Mouse (Mus musculus): Measurements from ENCODE around the gene Fabp2. TPM values are rescaled to one million over a fixed set of nuclear protein-coding genes. Genes with fewer than 3 reads are reported as not detected.

Fabp2 gene
- not detected in 2 replicates for total RNA-seq (2014; fragmentation: Nextera tagmentation)
- not detected in 2 replicates for total RNA-seq (2017)

DNA sequence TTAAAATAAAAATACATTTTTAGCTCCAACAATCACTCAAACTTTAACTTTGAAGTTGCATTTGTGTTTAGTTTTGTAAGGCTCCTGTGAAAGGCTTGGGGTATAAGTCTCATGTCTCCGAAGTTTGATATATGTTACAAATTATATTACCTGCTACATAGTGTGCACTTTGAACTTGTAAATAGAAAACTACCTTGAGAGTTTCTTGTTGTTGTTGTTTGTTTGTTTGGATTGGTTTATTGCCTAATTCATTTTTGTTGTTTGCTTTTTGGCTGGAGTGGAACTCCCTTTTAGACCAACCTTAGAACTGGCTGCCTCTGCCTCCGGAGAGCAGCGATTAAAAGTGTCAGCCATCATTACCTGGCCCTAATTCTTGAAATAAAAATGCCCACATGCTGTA, at the start of gene Fabp2:
Gene Fabp2 (plus strand): TSS at position 301 of the 400 bp plus-strand sequence.
- no peak for ATAC-seq (replicated peaks; ENCODE audit: low FRiP score, low TSS enrichment, poor library complexity, severe bottlenecking)

GRCm38 (mm10) chr3:122848410-122849034, 46.4 kb upstream of the Fabp2 start:
- ATAC-seq (replicated peaks; ENCODE audit: low FRiP score, low TSS enrichment, poor library complexity, severe bottlenecking) = no peak

DNA sequence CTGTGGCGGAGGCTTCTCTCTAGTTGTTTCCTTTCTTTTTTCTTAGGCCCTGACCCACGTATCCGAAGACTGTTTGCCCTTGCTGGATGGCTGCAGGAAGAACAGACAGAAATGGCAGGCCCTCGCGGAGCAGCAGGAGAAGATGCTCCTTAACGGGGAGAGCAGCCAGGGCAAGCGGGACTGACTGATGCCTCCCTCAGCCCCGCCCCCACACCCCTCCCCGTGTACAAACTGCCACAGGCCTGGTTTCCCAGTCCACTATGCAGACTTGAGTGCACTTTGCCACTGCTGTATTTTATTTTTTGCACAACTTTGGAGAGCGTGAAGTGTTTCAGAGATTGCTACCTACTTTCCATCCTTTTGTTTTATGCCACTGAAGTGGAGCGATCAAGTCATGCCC, 39.7 kb upstream of the Fabp2 start:
- no peak for ATAC-seq (replicated peaks; ENCODE audit: low FRiP score, low TSS enrichment, poor library complexity, severe bottlenecking)

- no peak for ATAC-seq (replicated peaks; ENCODE audit: low FRiP score, low TSS enrichment, poor library complexity, severe bottlenecking)
Measured at GRCm38 (mm10) chr3:122859829-122860228, 35.0 kb upstream of the Fabp2 start.

DNA sequence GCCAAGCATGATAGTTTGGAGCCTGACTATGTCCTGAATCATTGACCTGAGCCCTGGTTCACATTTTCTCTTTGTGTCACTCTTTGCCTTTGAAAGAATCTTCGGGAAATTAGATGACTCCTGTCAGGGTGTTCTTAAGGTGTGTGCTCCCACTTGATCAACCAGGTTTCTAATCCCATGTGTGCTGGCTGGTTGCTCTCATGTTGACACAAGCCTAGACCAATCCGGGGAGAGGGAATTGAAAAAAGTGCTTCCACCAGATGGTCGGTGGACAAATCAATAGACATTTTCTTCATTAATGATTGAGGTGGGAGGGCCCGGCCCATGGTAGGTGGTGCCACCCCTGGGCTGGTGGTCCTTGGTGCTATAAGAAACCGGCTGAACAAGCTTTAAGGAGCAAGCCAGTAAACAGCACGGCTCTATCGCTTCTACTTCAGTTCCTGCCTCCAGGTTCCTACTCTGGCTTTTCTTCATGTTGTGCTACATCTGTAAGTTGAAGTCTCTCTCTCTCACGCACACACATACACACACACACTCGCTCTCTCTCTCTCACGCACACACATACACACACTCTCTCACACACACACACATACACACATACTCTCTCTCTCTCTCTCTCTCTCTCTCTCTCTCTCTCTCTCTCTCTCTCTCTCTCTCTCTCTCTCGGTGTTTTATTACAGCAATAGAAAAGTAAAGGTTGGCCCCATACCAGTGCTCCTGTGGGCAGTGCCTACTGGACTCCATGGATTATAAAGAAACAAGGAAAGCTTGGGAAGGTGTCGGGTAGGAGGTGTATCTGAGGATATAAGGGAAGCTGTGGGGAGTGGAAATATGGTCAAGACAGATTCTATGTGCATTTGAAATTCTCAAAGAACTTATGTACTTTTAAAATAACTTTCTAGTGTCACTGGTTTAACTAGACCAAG, 34.0 kb upstream of the Fabp2 start:
- no peak for ATAC-seq (replicated peaks; ENCODE audit: low FRiP score, low TSS enrichment, poor library complexity, severe bottlenecking)

DNA sequence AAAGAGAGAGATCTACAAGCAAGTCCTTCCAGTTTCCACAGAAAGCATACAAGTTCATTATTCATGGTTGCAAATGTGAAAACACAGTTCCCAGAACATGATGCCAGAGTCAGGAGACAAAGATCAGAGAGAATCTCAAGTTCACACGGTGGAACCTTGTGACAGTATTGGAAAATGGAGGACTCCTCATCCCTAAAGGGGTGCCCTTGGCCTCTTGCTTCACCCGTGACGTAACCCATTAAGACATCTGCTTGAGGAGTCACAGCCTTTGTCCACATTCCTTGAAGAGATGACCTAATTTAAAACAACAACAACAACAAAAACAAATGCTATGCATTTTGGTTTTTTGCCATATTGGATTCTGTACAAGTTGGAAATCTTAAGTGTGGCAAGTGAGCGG, 29.8 kb upstream of the Fabp2 start:
- ATAC-seq (replicated peaks; ENCODE audit: low FRiP score, low TSS enrichment, poor library complexity, severe bottlenecking) = no peak

GRCm38 (mm10) chr3:122868270-122868669, 26.6 kb upstream of the Fabp2 start:
- ATAC-seq (replicated peaks; ENCODE audit: low FRiP score, low TSS enrichment, poor library complexity, severe bottlenecking) = no peak

DNA sequence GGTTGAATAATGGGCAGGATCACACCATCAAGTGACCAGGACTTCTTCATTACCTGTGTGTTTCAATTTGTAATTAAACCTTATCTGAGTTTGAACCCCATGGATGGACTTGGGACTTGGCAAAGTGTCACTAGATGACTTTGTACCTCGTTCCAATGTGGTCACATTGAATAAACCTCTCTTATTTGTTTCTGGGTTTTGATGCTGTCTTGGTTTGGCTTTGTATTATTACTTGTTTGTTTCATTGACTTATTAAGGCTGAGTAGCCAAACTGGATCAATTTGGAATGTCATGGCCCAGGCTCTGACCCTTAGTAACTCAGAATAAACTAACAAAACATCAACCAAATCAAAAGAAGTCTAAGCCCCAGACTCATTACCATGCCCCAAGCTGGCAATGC, 23.3 kb upstream of the Fabp2 start:
- ATAC-seq (replicated peaks; ENCODE audit: low FRiP score, low TSS enrichment, poor library complexity, severe bottlenecking) = no peak

DNA sequence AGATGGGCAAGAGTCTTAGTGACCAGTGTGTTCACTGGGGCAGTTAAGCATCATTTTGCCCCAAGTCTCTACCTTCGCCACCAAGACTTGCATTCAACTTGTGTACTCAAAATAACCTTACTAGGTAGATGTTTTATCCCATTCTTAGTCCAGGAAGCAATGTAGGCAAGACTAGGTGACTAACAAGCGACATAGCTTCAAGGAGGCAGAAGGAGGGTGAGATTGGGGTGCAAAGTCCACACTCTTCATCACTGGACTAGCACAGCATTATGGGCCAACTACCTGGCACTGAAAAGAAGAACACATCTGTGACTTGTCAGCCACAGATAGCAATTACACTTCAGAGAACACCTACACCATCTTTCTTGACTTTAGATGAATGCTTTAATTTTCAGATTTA, 18.0 kb upstream of the Fabp2 start:
- ATAC-seq (replicated peaks; ENCODE audit: low FRiP score, low TSS enrichment, poor library complexity, severe bottlenecking) = no peak

DNA sequence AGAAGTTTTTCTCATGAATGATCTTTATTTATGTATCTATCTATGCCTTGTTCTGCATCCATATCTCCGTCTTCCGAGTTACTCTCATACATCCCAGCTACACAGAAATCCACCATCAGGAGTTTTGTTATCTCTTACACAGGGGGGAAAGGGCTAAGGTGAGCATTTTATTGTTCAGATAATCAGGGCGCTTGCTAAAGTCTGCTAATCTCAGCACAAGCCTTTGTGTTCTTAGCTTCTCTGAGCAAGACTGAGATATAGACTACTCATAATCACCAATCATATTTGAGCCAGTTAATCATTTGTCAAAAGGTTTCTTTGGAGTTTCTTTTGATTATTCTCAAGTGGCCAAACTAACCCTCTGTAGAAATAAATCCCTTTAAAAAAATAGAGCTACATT, 17.3 kb upstream of the Fabp2 start:
- ATAC-seq (replicated peaks; ENCODE audit: low FRiP score, low TSS enrichment, poor library complexity, severe bottlenecking) = no peak

- no peak for ATAC-seq (replicated peaks; ENCODE audit: low FRiP score, low TSS enrichment, poor library complexity, severe bottlenecking)
Measured at GRCm38 (mm10) chr3:122878705-122879315, 16.1 kb upstream of the Fabp2 start.

DNA sequence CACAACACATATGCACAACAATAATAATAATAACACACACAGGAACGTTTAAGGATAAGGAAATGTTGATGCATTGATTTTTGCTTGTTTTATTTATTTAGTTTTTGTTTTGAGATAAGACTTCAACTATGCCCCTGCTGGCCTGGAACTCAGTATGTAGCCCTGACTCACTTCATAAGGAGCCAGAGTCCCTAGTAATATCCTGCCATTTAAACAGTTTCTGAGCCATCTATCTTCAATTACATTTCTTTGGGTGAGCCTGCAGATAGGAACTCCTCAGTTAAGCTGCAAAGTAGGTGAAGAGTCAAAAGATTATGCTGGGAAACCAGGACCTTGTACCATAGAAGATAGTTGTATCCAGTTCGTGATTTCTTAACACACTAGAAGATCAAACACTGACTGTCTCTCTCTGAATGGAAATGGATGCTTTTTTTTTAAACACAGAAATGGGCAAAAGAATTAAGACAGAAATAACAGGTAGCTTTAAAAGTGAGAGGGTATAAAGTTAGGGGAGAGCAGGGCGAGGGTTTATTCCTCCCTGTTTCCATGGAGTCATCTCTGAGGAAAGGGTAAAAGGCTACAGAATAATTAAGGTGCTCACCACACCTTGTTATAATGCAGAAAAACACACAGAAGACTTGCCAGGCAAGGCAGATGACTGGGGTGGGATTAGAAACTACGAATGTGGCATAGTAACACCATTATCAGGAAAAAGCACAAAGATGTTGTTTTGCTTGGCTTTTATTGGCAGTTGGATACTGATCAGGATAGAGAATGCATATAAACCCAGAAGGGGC, 7.2 kb upstream of the Fabp2 start:
- no peak for ATAC-seq (replicated peaks; ENCODE audit: low FRiP score, low TSS enrichment, poor library complexity, severe bottlenecking)

DNA sequence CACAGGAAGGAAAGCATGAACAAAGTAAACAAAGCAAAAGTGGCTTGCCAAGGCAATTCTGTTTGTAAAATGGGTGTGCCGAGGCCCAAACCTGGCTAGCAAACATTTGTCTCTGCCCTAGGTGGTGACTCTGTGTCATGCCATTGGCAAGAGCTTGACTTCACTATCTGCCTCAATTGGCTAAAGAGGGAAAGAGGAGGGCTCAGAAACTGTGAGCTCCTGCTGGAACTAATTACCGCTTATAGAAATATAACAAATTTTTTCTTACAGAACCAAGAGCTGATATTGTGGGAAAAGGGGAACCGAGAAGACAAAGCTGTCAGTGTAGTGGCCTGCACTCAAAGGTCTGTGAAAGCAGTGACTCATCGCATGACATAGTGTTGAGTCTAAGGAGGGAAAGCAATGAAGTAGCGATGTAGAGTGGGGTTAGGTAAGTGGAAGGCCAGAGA, 6.5 kb upstream of the Fabp2 start:
- ATAC-seq (replicated peaks; ENCODE audit: low FRiP score, low TSS enrichment, poor library complexity, severe bottlenecking) = no peak

GRCm38 (mm10) chr3:122895189-122895731, 388 bp downstream of the Fabp2 start:
- ATAC-seq (replicated peaks; ENCODE audit: low FRiP score, low TSS enrichment, poor library complexity, severe bottlenecking) = no peak

- ATAC-seq (replicated peaks; ENCODE audit: low FRiP score, low TSS enrichment, poor library complexity, severe bottlenecking) = no peak
Measured at GRCm38 (mm10) chr3:122898254-122898653, 3.4 kb downstream of the Fabp2 start.

- ATAC-seq (replicated peaks; ENCODE audit: low FRiP score, low TSS enrichment, poor library complexity, severe bottlenecking) = peak; percentile 94
Measured at GRCm38 (mm10) chr3:122903746-122904433, 9.0 kb downstream of the Fabp2 start.

- no peak for ATAC-seq (replicated peaks; ENCODE audit: low FRiP score, low TSS enrichment, poor library complexity, severe bottlenecking)
Measured at GRCm38 (mm10) chr3:122907841-122908240, 13.0 kb downstream of the Fabp2 start.

DNA sequence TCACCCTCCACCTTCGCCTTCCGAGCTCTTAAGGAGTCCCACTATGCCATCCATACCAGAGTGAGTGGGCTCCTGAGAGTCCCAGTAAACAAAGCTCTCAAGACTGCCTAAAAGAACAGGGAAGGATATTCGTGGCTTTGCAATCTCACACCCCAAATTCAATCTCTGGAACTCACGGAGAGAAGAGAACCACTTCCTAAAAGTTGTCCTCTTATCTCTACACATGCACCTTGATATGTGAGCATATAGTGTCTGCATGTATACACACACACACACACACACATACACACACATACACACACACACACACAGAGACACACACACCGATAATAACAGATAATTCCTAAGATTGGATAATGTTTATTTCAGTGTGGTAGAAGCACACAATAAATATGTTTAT, 20.6 kb downstream of the Fabp2 start:
- ATAC-seq (replicated peaks; ENCODE audit: low FRiP score, low TSS enrichment, poor library complexity, severe bottlenecking) = 0 out of 2 replicates have a peak, but pooled peaks have one; percentile 37

Data from megakaryocyte-erythroid progenitor cell, adult 5-6 weeks (primary cell).